Mouse (Mus musculus) liver, embryonic 12.5 days (tissue): ENCODE measurements around the gene Cebpb. TPM values are rescaled to one million over a fixed set of nuclear protein-coding genes. Genes with fewer than 3 reads are reported as not detected.

Experiments used
- ATAC-seq: fragments of 200-750 bp; cut with Nextera tagmentation; 2 replicates; pipeline ENCODE4 v1.8.0; 2017; ENCODE audit warnings: moderate number of reproducible peaks, mild to moderate bottlenecking, moderate library complexity
- H3K27ac ChIP-seq: fragments of 300-500 bp; sonication (generic); 2 replicates; pipeline ENCODE4 v1.5.1; 2016; ENCODE audit warnings: mild to moderate bottlenecking
- H3K27me3 ChIP-seq: fragments of 300-500 bp; sonication (generic); replicated peaks from 2 replicates; pipeline ENCODE4 v1.6.1; 2016; ENCODE audit warnings: mild to moderate bottlenecking, moderate library complexity
- H3K36me3 ChIP-seq: fragments of 300-500 bp; sonication (generic); 2 replicates; pipeline ENCODE4 v1.6.1; 2016; ENCODE audit warnings: mild to moderate bottlenecking, moderate library complexity
- H3K4me1 ChIP-seq: fragments of 300-500 bp; sonication (generic); 2 replicates; pipeline ENCODE4 v1.6.1; 2016
- H3K4me2 ChIP-seq: fragments of 300-500 bp; sonication (generic); 2 replicates; pipeline ENCODE4 v1.6.1; 2016; ENCODE audit warnings: mild to moderate bottlenecking, moderate library complexity
- H3K4me3 ChIP-seq: fragments of 300-500 bp; sonication (generic); 2 replicates; pipeline ENCODE4 v1.5.1; 2016; ENCODE audit warnings: mild to moderate bottlenecking, moderate library complexity
- H3K9ac ChIP-seq: fragments of 300-500 bp; sonication (generic); 2 replicates; pipeline ENCODE4 v1.6.1; 2016; ENCODE audit warnings: mild to moderate bottlenecking, moderate library complexity
- H3K9me3 ChIP-seq: fragments of 300-500 bp; sonication (generic); replicated peaks from 2 replicates; pipeline ENCODE4 v1.6.1; 2016; ENCODE audit warnings: mild to moderate bottlenecking, moderate library complexity
- WGBS: fragments of 180-500 bp; shearing (Covaris S2); methylation state at CpG from one replicate; pipeline ENCODE4 v1.1.7; 2016; ENCODE audit not compliant: insufficient replicate concordance; 5-methylcytosine and 5-hydroxymethylcytosine counted together
- microRNA-seq: library from miRNA; unstranded; fragments of <30 nt; microRNA quantifications from one replicate; pipeline ENCODE4, GENCODE M21; 2017
- polyA plus RNA-seq: library from polyadenylated mRNA; unstranded; fragments of >200 nt; fragmentation: Nextera tagmentation; extraction: Ambion mirVana; gene quantifications from 2 replicates; pipeline ENCODE4 v1.2.1, GENCODE M21; 2016

Cebpb gene
- polyA plus RNA-seq, 1 experiment from 2014 or later: 21.8 TPM

GRCm38 (mm10) chr2:167731149-167731548 is 42.4 kb downstream of the Cebpb start:
- Histone ChIP-seq H3K36me3 (no peaks in the 10 kb centered on the region), H3K4me1 (no peaks in the 10 kb centered on the region), H3K27ac (no peak overlapping the region), H3K4me2 (no peak overlapping the region), H3K9me3 (no peaks in the 10 kb centered on the region), H3K4me3 (no peak overlapping the region), H3K9ac (no peak overlapping the region), H3K27me3 (peaks cover 14% of the 10 kb centered on the region)
- ATAC-seq: no peak
- WGBS: 63% methylated on average over 13 of the region's 13 CpGs

GRCm38 (mm10) chr2:167734861-167735260 is 46.1 kb downstream of the Cebpb start:
- Histone ChIP-seq H3K9ac (no peak overlapping the region), H3K9me3 (no peaks in the 10 kb centered on the region), H3K27me3 (peaks cover 5% of the 10 kb centered on the region), H3K4me2 (no peak overlapping the region), H3K27ac (no peak overlapping the region), H3K4me1 (peaks cover 10% of the 10 kb centered on the region; the same call in 1 of the 2 replicates), H3K4me3 (no peak overlapping the region), H3K36me3 (no peaks in the 10 kb centered on the region)
- no peak for ATAC-seq
- WGBS: 34% methylated on average over 10 of the region's 10 CpGs

- H3K36me3 ChIP-seq: no peaks in the 10 kb centered on the region
- no peak overlapping the region for H3K4me2 ChIP-seq
- no peaks in the 10 kb centered on the region for H3K27me3 ChIP-seq
- no peak overlapping the region for H3K27ac ChIP-seq
- no peak for ATAC-seq
- no peak overlapping the region for H3K4me3 ChIP-seq
- H3K9ac ChIP-seq: no peak overlapping the region
- 33% methylated on average over 6 of the region's 6 CpGs for WGBS
- peaks cover 13% of the 10 kb centered on the region; the same call in 1 of the 2 replicates for H3K4me1 ChIP-seq
- H3K9me3 ChIP-seq: no peaks in the 10 kb centered on the region
Observed at GRCm38 (mm10) chr2:167739030-167739429, 50.3 kb downstream of the Cebpb start.

Small RNA genes lying within 50 kb of the gene (microRNA-seq; reads per million reads assigned to microRNA genes)
- gene Gm22355: not detected

Other genes starting within 250 kb of the Cebpb start
- gene Rnf114, start 196.3 kb upstream of the Cebpb start, polyA plus RNA-seq: 37.6 and 37.9 TPM in 2 replicates
- gene Spata2, start 196.0 kb upstream of the Cebpb start, polyA plus RNA-seq: 11.0 TPM in 2 replicates
- gene Snai1, start 150.7 kb upstream of the Cebpb start, polyA plus RNA-seq: 4.9 and 5.0 TPM in 2 replicates
- gene Ube2v1, start 56.8 kb upstream of the Cebpb start, polyA plus RNA-seq: 256 and 259 TPM in 2 replicates
- 1.8 and 4.8 TPM in 2 replicates for gene Gm20431, start 27.4 kb upstream of the Cebpb start, polyA plus RNA-seq
- 27.3 and 30.4 TPM in 2 replicates for gene Tmem189, start 907 bp downstream of the Cebpb start, polyA plus RNA-seq
- gene Ptpn1, start 243.1 kb downstream of the Cebpb start, polyA plus RNA-seq: 38.4 and 39.2 TPM in 2 replicates